Mouse (Mus musculus): ENCODE measurements around the gene Dctn1.

DNA sequence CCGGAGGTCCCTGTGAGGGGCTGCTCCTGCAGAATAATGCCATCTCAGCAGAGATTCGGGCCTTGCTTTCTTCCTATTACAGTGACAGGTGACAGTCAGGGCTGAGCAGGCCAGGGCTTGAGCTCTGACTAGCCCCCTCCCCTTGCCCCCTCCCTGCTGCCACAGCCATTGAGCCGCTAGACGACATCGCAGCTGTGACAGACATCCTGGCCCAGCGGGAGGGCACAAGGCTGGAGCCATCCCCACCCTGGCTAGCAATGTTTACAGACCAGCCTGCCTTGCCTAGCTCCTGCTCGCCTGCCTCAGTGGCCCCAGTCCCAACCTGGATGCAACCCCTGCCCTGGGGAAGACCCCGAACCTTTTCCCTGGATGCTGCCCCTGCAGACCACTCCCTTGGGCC, 14.0 kb upstream of the Dctn1 start:
- TF ChIP-seq EP300 (IDR thresholded peaks at IDR 0.05; ENCODE audit: low read depth) = no peak
- TF ChIP-seq CTCF (IDR thresholded peaks at IDR 0.05; ENCODE audit: low read depth) = no peak

Measured in heart, postnatal 0 days (tissue).